Mouse (Mus musculus): ENCODE data around the gene Sema3f. TPM values are rescaled to one million over a fixed set of nuclear protein-coding genes. Genes with fewer than 3 reads are reported as not detected.

Gene Sema3f
- total RNA-seq, 2 experiments from 2014 or later, result 16.6 to 17.2 TPM

DNA sequence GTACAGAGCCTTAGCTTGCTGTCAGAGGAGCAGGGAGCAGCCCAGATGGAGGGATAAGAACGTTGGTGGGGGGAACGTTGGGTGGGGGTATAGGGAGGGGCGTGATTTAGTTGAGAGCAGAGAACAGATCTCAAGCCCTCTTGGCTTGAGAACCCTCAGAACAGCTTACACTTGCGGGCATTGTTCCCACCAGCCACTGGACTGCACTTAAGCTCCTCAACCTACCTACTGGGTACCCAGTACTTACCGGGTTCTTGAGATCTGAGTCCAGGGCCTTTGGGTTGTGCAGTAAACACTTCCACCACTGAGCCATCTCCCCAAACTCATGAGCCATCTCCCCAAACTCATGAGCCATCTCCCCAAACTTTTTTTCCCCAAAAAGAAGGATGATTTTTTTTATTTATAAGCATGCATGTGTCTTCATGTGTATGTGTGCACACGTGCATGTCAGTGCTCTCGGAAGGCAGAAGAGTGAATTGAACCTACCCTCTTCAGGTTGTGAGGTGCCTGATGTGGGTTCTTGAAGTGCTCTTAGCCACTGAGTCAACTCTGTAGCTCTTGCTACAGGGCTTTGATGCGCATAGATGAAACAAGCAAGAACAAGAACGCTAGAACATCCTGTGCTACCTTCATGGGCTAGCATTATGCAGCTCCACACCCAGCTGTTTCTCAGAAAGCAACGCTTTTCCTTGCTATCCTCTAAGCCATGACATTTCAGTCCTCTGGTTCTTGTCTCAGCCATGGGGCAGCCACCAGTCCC lies 8.7 kb upstream of the Sema3f start:
- intact Hi-C loops (cut with DNase I), result no loop called here
- DNase-seq (ENCODE audit: low spot score in 2 of 2), result no peak

DNA sequence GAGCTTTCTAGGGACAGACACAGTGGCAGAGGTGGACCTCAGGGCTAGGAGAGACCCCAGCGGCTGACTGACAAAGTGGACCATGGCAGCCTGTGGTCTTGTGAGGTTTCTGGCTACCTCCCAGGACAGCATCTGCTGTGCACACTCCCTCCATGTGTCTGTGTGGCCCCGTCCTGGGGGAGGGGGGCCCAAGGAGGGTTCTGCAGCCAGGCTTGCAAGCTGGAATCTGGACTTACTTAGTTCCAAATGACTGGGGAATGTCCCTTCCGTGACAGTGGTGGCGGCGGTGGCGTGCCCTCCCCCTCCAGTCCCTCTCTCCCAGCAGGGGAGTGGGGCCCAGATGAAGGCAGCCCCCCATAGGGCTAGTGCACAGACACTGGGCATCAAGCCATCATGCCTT lies 6.7 kb upstream of the Sema3f start:
- intact Hi-C loops (cut with DNase I), result no loop called here
- no peak for DNase-seq (ENCODE audit: low spot score in 2 of 2)

DNA sequence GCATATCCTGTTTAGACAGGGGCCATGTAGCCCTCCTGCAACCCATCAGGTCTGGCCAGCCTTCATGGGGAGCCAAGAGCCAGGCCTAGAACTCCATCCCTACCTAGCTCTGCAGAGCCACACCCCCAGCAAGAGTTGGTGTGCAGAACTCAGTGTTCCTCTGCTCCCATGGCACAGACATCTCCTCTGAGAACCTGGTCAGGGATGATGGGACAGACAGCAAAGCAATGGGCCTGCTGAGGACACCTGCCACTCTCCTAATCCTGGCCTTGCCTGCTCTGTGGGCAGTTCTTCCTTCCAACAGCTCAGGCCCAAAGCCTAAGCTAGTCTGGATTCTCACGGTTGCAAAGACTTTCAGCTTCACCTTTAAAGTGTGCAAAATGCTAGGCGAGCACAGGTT lies 5.4 kb upstream of the Sema3f start:
- intact Hi-C loops (cut with DNase I), result no loop called here
- DNase-seq (ENCODE audit: low spot score in 2 of 2), result no peak

DNA sequence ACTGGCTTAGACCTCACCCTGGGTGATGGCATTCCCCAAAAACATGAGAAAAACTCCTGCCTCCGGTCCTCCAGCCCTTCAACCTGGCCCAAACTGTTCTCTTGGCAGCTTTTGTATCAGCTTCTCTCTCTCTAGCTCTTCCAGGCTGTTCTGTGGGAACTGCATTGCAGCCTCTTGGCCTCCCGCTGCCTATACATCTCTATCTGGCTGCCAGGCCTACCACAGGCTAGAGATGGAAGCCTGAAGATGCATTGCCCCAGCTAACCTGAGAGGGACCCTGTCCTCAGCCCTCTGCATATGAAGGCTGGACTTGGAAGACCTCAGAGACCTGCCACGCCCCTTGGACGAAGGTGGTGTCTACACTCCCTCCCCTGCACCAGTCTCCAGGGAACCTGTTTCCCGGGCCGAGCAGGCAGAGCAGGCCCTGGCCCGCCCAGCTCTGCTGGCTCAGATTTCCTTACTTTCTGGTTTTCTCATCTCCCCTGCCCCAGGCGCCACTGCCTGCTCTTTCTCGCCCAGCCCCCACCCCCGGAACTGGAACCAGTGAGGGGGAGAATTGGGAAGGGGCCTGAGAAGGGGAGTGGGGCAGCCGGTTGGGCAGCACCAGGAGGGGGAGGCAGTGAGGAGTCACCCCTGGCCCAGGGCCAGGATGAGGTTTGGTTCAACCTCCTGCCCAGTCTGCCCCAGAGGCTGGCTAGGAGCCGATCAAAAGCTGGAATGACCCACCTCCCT lies 4.1 kb upstream of the Sema3f start:
- DNase-seq (ENCODE audit: low spot score in 2 of 2), result no peak
- intact Hi-C loops (cut with DNase I), result no loop called here

DNA sequence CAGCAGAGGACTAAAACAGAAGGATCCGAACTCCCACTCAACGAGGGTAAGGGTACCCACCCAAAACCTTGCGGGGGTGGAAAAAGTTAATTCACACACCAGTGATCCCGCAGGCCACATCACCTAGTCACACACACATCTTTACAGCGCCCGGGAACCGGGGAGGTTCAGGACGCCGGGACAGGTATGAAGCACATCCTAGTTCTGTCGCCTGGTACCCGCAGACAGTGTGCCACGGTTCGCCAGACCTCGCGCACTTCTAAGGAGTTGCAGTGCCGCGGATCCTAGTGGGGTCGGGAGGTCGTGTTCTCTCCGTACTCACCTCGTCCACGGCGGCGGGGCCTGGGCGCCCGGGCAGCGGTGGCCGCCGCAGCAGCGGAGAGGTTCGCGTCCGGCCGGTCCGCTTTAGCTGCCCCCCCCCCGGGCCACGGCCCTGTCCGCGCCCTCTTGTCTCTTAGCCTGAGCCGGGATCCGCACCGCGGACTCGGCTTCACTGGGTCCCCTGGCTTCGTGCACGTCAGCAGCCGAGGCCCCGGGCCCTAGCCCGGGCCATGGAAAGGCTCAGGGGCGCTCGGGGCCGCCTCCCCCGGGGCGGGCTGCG lies 1.1 kb downstream of the Sema3f start:
- intact Hi-C loops (cut with DNase I), result no loop called here
- DNase-seq (ENCODE audit: low spot score in 2 of 2), result peak; percentile 28 to 34

DNA sequence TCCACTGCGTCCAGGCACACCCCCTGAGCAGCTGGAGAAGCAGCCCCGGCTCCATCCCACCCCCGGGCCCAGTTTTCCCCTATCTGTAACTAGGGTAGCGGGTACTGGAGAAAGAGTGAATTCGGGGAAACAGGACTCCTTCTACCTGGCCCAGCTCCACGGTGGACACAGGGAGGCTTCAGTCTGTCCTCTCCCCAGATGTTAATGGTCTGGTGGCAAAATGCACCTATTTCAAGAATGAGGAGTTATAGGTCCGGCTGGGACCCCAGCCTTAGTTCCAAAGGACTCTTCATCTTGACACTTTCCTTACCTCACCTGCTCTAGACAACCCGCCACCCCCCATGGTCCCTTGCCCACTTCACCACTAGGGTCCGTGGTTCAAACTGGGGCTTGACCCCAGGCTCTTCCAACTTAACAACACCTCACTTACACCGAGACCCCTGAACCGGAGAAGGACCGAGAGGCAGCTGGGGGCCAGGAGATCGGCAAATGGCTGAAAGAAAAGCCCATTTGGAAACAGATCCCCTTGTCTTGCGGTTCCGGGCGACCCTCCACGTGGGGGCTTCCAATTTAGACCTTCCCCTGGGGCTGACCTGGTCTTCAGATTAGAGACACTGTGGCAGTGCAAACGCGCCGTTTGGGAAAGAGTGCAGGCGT lies 1.7 kb downstream of the Sema3f start:
- intact Hi-C loops (cut with DNase I), result no loop called here
- no peak for DNase-seq (ENCODE audit: low spot score in 2 of 2)

DNA sequence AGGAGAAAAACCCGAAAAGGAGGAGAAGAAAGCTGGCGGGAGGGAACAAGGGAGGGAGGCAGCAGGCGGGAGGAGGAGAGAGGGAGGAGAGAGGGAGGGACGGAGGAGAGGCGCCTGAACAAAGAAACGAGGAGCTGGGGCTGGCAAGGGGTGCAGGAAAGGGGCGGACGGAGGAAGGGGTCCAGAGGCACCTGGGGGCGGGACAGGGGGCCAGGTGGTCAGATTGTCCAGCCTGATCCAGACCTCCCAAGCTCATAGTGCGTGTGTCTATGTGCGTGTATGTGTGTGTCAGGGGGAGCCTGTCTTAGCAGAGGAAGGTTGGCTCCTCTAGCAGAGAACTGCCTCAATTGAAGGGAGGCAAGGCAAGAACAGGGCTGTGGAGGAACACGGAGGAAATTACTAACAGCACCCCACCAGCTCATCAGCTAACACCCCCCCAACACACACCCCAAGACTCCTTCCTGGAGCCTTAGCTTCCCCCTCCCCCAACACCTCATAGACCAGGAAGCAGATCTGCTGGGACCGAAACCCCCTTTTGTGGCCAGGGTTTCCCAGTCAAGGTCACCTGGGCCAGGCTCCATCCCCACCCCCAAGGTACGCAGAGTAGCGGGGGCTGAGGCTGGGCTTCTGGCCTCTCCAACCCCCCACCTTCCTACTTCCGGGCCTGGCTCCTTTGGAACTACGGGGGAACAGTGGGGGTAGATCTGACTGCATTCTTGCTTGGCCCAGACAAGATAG lies 2.4 kb downstream of the Sema3f start:
- intact Hi-C loops (cut with DNase I), result no loop called here
- DNase-seq (ENCODE audit: low spot score in 2 of 2), result peak; percentile 16 to 33

DNA sequence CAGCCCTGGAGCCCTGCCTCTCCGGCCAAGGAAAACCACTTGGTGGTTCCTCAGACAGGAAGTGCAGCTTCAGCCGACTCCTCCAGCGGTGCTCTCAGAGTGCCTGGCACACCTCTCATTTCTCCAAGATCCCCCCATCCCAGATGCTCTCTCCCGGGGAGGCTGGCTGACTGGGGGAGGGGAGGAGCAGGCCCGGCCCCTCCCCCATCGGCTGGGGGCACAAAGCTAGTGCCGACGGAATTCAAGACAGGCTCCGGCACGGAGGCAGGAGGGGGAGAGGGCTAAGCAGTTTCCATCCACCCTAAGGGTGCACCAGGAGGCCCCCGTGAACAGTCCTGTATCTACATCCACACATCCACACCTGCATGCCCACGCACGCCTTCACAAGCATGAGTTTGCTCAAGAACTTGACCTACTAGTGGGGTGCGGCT lies 3.5 kb downstream of the Sema3f start:
- intact Hi-C loops (cut with DNase I), result no loop called here

DNA sequence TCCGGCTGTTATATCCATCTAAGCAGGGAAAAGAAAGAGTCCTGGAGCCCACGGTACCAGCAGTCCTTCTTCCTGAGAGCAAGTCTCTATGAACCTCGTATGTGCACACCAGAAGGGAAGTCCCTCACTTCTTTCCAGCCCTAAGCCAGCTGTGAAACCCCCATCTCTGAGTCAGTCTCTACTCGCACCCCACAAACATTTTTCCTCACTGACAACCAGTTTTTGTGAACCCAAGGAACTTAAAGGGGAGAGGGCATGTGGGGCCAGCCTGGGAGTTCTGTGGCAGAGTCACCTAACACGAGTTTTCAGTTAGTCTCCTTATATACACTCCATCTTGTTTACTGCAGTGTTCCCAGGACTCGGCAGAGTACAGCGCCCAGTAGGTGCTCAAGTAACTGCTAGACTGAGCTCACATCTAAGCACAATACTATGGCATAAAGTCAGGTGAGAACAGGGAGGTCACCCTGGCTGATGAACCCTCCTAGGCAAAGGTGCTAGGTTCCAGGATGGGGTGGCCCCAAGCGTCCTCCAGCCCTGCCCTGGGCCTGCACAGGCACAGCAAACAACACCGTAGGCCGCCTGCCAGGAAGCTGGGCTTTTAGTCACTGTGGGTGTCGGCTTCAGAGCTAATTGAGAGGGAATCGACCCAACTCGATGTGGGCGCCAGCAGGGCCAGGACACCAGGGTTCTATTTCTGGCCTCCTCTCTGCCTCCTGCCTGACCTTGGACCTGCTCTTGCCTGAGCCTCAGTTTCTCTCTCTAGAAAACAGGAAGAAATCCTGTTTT lies 6.7 kb downstream of the Sema3f start:
- intact Hi-C loops (cut with DNase I), result loop anchor here (5.0 kb wide), 1 partner anchor 34 kb away; no protein-coding TSS in a partner anchor
- DNase-seq (ENCODE audit: low spot score in 2 of 2), result no peak

More for the DNA sequence above, 3.5 kb downstream of the Sema3f start:
- no peak for DNase-seq (ENCODE audit: low spot score in 2 of 2)

DNA sequence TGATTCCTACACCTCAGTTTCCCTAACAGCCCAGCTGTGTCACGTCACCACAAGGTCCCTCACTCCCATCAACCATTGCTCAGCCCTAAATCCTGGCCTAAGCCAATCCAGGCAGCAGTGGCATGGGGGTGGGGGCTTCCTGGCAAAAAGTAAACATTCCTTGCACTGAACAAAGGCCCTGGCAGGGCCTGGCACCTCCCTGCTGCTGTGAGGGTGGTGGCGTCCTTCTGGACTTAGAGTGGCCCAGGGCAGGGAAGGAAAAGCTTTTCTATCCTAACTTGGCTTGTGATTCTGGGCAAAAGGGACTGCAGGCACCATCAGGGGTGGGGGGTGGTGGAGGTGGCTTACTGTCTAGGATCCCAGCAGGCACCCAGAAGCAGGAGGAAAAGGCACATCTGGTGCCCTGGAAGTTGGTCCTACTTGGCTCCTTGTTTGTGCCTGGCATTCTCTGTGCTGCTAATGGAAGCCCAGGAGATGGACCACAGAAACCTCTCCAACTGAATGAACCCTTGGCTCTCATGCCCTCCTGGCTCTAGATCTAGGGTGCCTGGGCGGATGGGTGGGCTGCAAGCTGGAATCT lies 7.6 kb downstream of the Sema3f start:
- intact Hi-C loops (cut with DNase I), result loop anchor here (5.0 kb wide), 1 partner anchor 35 kb away; no protein-coding TSS in a partner anchor

DNA sequence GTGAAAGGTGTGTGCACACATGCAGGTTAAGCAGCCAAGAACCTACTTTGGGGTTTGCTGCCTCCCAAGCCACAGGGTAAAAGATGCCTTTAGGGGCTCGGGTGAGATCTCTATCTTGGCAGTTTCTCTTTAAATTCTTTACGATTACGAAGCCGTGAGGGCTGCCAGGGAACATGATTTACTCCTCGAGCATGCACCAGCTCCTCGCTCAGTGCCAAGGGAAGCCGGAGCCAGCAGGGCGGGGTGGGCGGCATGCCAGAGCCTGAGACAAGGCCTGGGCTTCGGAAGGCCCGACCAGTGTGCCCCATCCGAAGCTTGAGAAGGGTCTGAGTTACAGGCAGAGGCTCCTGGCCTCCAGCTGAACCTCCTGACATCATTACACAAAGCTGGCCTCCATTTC lies 8.7 kb downstream of the Sema3f start:
- intact Hi-C loops (cut with DNase I), result loop anchor here (5.0 kb wide), 1 partner anchor 36 kb away; no protein-coding TSS in a partner anchor
- DNase-seq (ENCODE audit: low spot score in 2 of 2), result peak; percentile 78 to 83

More for the DNA sequence above, 7.6 kb downstream of the Sema3f start:
- DNase-seq (ENCODE audit: low spot score in 2 of 2), result no peak

DNA sequence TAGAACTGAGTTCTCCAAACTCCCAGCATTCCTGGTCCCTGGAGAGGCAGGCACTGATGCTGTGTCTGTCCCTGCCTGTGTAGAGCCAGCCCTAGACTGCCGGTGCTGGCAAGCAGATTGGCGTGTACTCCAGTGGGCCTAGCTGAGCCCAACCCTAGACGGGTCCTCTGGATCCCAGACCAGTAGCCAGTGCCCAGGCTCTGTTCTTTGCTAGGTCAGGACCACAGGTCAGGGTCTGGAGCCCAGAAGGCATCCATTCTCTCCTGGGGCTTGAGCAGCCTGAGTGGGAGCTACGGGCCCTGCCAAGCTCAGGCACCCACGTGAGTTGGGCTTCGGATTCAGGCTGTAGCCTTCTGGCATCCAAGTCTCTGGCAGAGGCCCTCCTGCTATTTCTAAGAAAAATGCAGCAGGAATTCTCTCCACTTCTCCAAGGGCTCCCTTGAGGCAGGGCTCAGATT lies 10.1 kb downstream of the Sema3f start:
- DNase-seq (ENCODE audit: low spot score in 2 of 2), result peak; percentile 57 to 70
- intact Hi-C loops (cut with DNase I), result loop anchor here (5.0 kb wide), 1 partner anchor 37 kb away; no protein-coding TSS in a partner anchor

DNA sequence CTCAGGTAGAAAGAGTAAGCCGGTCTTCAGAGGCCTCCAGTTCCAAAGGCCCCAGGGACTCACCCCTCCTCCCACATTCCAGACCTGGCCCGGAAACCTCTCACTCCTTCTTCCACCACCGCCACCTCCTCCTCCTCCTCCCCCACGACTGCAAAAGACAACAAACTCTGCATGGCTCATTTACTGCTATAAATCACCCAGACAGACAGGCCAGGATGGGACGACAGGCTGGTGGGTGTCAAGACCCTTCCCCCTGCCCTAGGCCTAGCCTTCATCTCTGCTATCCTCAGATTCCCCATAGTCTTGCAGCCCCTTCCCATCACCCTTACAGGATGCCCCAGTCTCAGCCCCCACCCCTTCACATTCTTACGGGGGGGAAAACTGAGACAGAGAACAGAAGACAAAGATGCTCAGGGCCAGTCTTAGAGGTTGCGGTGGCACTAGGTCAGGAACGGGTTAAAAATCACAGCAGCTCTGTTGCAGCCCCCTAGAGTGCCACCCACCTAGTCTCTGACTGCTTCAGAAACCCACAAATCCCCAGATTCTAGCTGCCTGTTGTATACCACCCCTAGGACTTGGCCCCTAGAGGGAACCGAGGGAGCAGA lies 10.8 kb downstream of the Sema3f start:
- intact Hi-C loops (cut with DNase I), result no loop called here
- no peak for DNase-seq (ENCODE audit: low spot score in 2 of 2)

DNA sequence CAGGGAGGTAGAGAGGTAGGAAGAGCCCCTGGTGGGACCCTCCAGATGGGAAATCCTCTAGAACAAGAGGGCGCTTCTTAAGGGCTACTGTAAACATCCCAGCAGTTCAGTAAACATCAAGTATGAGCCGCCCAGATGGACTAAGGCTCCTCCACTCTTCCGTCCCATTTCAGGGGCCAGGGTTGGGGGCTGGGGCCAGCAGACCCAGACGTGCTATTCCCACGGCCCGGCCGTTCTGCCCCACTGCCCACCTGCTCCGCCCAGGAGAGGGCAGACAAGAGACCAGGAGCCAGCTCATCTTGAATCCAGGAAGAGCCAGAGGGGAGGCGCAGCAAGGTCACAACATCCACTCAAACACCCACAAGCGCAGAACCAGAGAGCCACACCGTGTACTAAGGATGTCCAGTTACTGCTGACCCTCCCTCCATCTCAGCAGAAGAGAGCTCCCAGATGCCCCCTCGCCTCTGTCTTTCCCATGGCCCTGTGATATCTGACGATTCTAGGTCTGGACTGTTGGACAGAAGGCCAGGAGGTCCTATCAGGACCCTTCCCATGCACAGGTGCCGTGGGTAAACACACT lies 11.6 kb downstream of the Sema3f start:
- DNase-seq (ENCODE audit: low spot score in 2 of 2), result no peak
- intact Hi-C loops (cut with DNase I), result no loop called here

DNA sequence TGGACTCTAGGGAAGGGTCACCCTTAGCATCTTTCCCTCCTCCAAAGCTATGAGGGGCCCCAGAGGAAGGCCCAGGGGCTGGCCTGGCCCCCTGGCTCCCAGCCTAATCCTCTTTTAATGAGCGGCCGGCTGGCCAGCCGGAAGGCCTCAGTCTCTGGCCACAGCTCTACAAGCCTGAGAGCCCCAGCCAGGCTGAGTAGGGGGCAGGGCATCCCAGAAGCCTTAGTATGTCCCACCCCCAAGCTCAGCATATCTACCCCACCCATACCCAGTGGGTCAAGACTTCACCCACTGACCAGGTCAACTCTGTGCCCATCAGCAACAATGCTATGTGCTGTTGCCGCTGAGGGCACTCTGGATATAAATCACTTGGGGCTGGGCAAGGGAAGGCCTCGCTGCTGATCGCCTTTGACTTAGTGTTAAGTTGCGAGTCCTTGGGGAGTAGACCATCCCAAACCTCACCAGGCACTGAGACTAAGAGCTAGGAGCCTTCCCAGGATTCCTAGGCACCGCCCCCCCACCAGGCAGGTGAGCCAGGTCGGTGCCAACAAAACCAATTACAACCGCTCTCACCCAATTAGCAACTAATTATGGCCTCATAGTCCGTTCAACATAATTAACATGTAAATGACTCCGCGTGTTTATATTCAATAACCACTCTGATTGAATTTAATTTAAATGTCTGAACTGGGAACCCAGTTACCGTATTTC lies 12.3 kb downstream of the Sema3f start:
- DNase-seq (ENCODE audit: low spot score in 2 of 2), result no peak
- intact Hi-C loops (cut with DNase I), result no loop called here

DNA sequence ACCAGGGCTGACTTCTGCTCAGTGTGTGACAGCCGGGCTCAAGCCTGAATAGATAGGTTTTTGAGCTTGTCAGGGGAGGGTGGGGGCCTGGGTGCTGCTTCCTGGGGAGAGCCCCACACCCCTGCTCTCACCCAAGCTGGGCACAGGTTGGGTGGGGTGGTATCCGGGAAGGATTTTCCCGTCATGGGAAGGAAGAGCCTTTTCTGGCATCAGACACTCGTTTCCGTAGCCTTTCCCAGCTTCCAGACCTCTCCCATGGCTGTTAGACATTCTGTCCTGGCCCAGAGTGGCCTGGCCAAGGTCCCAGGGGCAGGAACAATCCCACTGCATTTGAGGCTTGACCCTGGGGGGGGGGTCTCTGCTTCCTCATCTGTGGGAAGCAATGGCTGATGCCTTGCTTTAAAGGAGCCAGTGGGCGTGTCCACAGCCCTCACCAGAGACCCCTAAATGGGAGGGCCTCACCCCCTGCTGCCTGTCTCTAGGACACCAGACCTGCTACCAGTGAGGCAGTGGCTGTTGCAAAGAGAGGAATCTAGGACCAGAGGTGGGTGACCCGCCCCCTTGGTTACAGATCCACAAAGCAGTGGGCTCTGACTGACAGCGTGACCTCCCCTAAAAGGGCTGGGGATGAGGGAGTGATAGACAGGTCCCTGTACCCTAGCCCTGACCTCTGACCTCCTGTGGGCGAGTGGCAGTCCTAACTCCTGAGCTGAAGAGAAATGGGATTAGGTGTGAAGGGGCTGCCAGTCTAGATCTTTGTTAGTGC lies 13.2 kb downstream of the Sema3f start:
- intact Hi-C loops (cut with DNase I), result no loop called here
- DNase-seq (ENCODE audit: low spot score in 2 of 2), result no peak

Data from left cerebral cortex, postnatal 36 days (tissue).